Mouse (Mus musculus): ENCODE data around the gene Ncoa7.

- TF ChIP-seq CTCF (IDR thresholded peaks at IDR 0.05; ENCODE audit: control insufficient read depth, insufficient read depth, insufficient replicate concordance, low read depth, low read length) (no peak), POLR2A (IDR thresholded peaks at IDR 0.05; ENCODE audit: control insufficient read depth, low read depth, low read length) (no peak)
These were observed 95.1 kb downstream of the Ncoa7 start for GRCm38 (mm10) chr10:30708039-30708438.

Measured in testis, adult 2 months (tissue).